Mouse (Mus musculus): ENCODE results near the gene Clp1.
"Not testable (repeated sequence)": the region's sequence is repeated elsewhere in the genome, so short reads cannot be mapped to it uniquely, and the experiment has no call there.

The Clp1 gene

GRCm38 (mm10) chr2:84740608-84741333 lies 13.6 kb upstream of the Clp1 start:
- DNase-seq (ENCODE audit: inconsistent age in 2 of 2, low spot score in 1 of 2), result peak in 1 of 2 experiments; percentile 75

GRCm38 (mm10) chr2:84738271-84738911 lies 11.2 kb upstream of the Clp1 start:
- DNase-seq (ENCODE audit: inconsistent age in 2 of 2, low spot score in 1 of 2), result peak in 1 of 2 experiments; percentile 78

- DNase-seq (ENCODE audit: inconsistent age in 2 of 2, low spot score in 1 of 2), result no peak
Measured at GRCm38 (mm10) chr2:84737451-84737925, 10.3 kb upstream of the Clp1 start.

GRCm38 (mm10) chr2:84736312-84737161 lies 9.4 kb upstream of the Clp1 start:
- peak in 1 of 2 experiments; percentile 42 for DNase-seq (ENCODE audit: inconsistent age in 2 of 2, low spot score in 1 of 2)

GRCm38 (mm10) chr2:84735346-84735920 lies 8.3 kb upstream of the Clp1 start:
- no peak for DNase-seq (ENCODE audit: inconsistent age in 2 of 2, low spot score in 1 of 2)

- no peak for DNase-seq (ENCODE audit: inconsistent age in 2 of 2, low spot score in 1 of 2)
Measured at GRCm38 (mm10) chr2:84734919-84735318, 7.8 kb upstream of the Clp1 start.

GRCm38 (mm10) chr2:84734351-84734864 lies 7.3 kb upstream of the Clp1 start:
- peak in 1 of 2 experiments; percentile 57 for DNase-seq (ENCODE audit: inconsistent age in 2 of 2, low spot score in 1 of 2)

GRCm38 (mm10) chr2:84733579-84734300 lies 6.6 kb upstream of the Clp1 start, which contains the start of gene Ypel4:
Gene Ypel4 (plus strand): TSS chr2:84734058.
- peak; percentile 75 to 90 for DNase-seq (ENCODE audit: inconsistent age in 2 of 2, low spot score in 1 of 2)

- no peak for DNase-seq (ENCODE audit: inconsistent age in 2 of 2, low spot score in 1 of 2)
Measured at GRCm38 (mm10) chr2:84732394-84732793, 5.2 kb upstream of the Clp1 start.

GRCm38 (mm10) chr2:84731206-84731605 lies 4.1 kb upstream of the Clp1 start:
- no peak for DNase-seq (ENCODE audit: inconsistent age in 2 of 2, low spot score in 1 of 2)

- DNase-seq (ENCODE audit: inconsistent age in 2 of 2, low spot score in 1 of 2), result not testable (repeated sequence)
Measured at GRCm38 (mm10) chr2:84728191-84728590, 1.0 kb upstream of the Clp1 start.

- peak in 1 of 2 experiments; percentile 52 for DNase-seq (ENCODE audit: inconsistent age in 2 of 2, low spot score in 1 of 2)
Measured at GRCm38 (mm10) chr2:84726716-84727115, 434 bp downstream of the Clp1 start.

- peak in 1 of 2 experiments; percentile 52 for DNase-seq (ENCODE audit: inconsistent age in 2 of 2, low spot score in 1 of 2)
Measured at GRCm38 (mm10) chr2:84725770-84726169, 1.4 kb downstream of the Clp1 start.

- DNase-seq (ENCODE audit: inconsistent age in 2 of 2, low spot score in 1 of 2), result no peak
Measured at GRCm38 (mm10) chr2:84723856-84724255, 3.3 kb downstream of the Clp1 start.

GRCm38 (mm10) chr2:84721182-84721581 lies 6.0 kb downstream of the Clp1 start:
- no peak for DNase-seq (ENCODE audit: inconsistent age in 2 of 2, low spot score in 1 of 2)

- DNase-seq (ENCODE audit: inconsistent age in 2 of 2, low spot score in 1 of 2), result no peak
Measured at GRCm38 (mm10) chr2:84720718-84721117, 6.4 kb downstream of the Clp1 start.

- peak in 1 of 2 experiments; percentile 55 for DNase-seq (ENCODE audit: inconsistent age in 2 of 2, low spot score in 1 of 2)
Measured at GRCm38 (mm10) chr2:84717357-84717756, 9.8 kb downstream of the Clp1 start.

GRCm38 (mm10) chr2:84716423-84717355 lies 10.5 kb downstream of the Clp1 start:
- DNase-seq (ENCODE audit: inconsistent age in 2 of 2, low spot score in 1 of 2), result peak in 1 of 2 experiments; percentile 78

All from adrenal gland, adult (tissue).